Mouse (Mus musculus) B cell, adult 62 days (primary cell): ENCODE data around the gene Abcb9. TPM values are rescaled to one million over a fixed set of nuclear protein-coding genes. Genes with fewer than 3 reads are reported as not detected.

Experiments used
- total RNA-seq: library from RNA; stranded (reverse); gene quantifications from 4 replicates; pipeline ENCODE4 v1.2.4, GENCODE M21; 2023

Abcb9 gene
- 2.8 to 4.7 TPM (median 4.4 TPM) in 4 replicates for total RNA-seq

DNA sequence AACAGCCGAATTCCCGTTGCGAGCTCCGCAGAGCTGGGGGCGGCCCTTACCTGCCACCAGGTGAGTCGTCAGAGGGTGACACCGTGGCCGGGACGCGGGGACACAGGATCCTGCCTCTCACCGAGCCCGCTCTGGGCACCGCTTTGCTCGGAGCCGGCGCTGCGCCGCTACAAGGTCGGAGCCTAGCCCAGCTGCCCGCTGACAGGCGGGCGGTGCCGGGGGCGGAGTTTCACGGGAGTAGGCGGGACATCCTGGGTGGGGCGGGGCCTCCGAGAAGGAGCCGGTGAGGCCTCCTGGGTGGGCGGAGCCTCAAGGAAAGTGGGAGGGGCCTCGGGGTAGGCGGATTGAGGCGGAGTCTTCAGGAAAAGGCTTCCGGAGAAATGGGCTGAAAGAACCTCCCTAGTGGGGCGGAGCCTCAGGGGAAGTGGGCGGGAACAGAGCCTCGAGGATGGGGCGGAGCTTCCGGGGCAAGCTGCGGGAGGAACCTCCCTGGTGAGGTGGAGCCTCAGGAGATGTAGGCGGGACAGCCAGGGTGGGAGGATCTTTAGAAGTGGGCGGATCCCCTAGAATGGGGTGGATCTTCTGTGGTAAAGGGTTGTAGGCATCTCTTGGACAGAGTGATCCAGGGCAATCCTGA, at the start of gene Abcb9:
Abcb9 (minus strand) TSS at position 203 of the 637 bp plus-strand sequence.

GRCm38 (mm10) chr5:124115990-124116845, 20.6 kb upstream of the Abcb9 start, which contains the start of gene Arl6ip4:
Arl6ip4 (plus strand) TSS chr5:124116089.

DNA sequence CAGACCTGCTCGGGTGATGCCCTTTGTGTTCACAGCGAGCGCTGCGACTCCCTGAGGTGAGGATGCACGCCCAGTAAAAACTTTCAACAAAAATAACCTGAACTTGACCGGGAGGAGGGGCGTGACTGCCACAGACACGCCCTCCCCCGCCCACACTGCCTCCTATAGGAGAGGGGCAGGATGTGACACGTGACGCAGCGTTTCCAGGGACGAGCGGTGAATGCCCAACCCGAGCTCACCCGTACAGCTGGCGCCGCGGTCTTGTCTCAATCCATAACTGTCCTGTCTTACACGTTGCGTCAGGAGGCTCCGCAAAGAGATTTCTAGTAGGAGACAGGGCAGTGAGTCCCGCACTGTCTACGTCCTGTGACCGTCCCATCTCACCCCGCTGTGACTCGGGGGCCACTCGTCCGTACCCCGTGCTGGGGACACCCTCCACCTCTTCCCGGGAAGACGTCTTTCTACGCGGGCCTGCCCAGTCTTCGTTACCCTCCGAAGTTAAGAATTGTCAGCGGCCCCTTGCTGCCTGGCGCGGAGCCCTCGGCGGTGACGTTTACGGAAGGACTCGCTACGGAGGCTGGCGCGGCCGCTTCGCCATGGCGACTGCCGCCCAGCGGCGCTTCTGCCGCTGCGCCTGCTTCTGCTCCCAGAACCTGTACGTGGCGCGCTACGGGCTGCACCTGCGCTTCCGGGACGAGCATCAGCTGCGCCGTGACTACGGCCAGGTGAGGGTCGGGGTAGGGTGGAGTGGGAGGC, 16.3 kb upstream of the Abcb9 start, which contains the start of gene Ogfod2:
Ogfod2 (plus strand) TSS at position 556 of the 756 bp plus-strand sequence.

GRCm38 (mm10) chr5:124032001-124032508, 63.5 kb downstream of the Abcb9 start, which contains the start of gene Vps37b:
Vps37b (minus strand) TSS chr5:124032270.

Other genes with a start within 250 kb of the Abcb9 start
- 0.56 to 0.79 TPM (median 0.60 TPM) in 3 of 4 replicates, not detected in the other for gene Hcar2, start 230.3 kb downstream of the Abcb9 start, total RNA-seq
- not detected in 4 replicates for gene Hcar1, start 215.8 kb downstream of the Abcb9 start, total RNA-seq
- gene Denr, start 188.6 kb downstream of the Abcb9 start, total RNA-seq, result 36.6 to 47.0 TPM (median 39.1 TPM) in 4 replicates
- gene Gm43518, start 168.4 kb downstream of the Abcb9 start, total RNA-seq, result 1.4 to 2.4 TPM (median 1.6 TPM) in 3 of 4 replicates, not detected in the other
- gene Ccdc62, start 165.1 kb downstream of the Abcb9 start, total RNA-seq, result 4.3 to 5.6 TPM (median 5.4 TPM) in 4 replicates
- gene Hip1r, start 122.2 kb downstream of the Abcb9 start, total RNA-seq, result 239 to 258 TPM (median 251 TPM) in 4 replicates
- gene Vps37b, start 63.5 kb downstream of the Abcb9 start, total RNA-seq, result 147 to 182 TPM (median 159 TPM) in 4 replicates
- 16.5 to 20.5 TPM (median 18.1 TPM) in 4 replicates for gene Ogfod2, start 16.5 kb upstream of the Abcb9 start, total RNA-seq
- 31.6 to 39.8 TPM (median 37.1 TPM) in 4 replicates for gene Arl6ip4, start 20.3 kb upstream of the Abcb9 start, total RNA-seq
- 51.1 to 72.2 TPM (median 55.5 TPM) in 4 replicates for gene Pitpnm2, start 154.0 kb upstream of the Abcb9 start, total RNA-seq
- 29.8 to 33.9 TPM (median 31.7 TPM) in 4 replicates for gene Mphosph9, start 232.2 kb upstream of the Abcb9 start, total RNA-seq
- 4.3 to 7.0 TPM (median 6.5 TPM) in 4 replicates for gene 2810006K23Rik, start 232.3 kb upstream of the Abcb9 start, total RNA-seq